Mouse (Mus musculus) gonadal fat pad, adult 2 months (tissue): ENCODE data around the gene Mgea5. TPM values are rescaled to one million over a fixed set of nuclear protein-coding genes. Genes with fewer than 3 reads are reported as not detected.

Source experiments
- DNase-seq: peaks from one replicate; pipeline ENCODE4 v3.0.0-alpha.2; 2012; ENCODE audit warnings: low read depth
- polyA plus RNA-seq: library from polyadenylated mRNA; depleted of rRNA; stranded (reverse); fragments of >200 nt; gene quantifications from 2 replicates; pipeline ENCODE4 v1.2.3, GENCODE M21; 2012; rRNA removed

Gene Mgea5
- polyA plus RNA-seq, 1 experiment = 26.2 TPM

DNA sequence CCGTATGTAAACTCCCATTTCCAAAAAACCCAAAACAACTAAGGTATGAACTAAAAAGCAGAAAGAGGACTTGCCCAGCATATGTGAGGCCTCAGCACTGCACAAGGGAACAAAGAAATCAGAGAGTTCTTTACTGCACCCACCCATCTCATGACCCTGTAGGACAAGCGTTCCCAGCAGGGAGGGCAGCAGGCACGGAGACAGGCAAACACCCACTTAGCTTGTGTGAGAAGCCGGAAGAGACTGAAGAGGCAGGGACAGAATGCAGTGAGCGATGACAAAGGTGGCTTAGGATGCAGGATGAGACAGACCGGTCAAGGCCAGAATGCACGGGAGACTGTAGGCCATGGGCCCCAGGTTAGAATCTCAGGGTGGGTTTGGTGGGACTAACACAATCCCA, 52.0 kb downstream of the Mgea5 start:
- DNase-seq = no peak

DNA sequence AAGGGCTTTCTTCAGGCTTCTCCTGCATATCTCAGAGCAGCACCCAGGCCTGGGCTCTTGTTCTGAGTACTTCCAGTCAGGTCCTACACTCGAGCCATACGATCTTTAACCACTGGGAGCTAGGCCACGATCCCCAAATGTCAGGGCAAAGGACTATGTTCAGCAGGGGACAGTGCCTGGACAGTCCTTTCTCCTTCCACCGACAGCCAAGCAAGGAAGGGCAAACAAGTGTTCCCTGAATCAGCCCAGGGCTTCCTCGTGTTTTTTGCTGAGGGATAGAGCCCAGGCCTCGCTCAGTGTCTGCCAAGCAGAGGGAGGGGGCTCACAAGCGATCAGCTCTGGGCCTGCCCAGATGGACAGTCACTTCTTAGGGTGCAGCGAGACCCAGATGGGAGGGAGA, 53.6 kb downstream of the Mgea5 start:
- DNase-seq = no peak

DNA sequence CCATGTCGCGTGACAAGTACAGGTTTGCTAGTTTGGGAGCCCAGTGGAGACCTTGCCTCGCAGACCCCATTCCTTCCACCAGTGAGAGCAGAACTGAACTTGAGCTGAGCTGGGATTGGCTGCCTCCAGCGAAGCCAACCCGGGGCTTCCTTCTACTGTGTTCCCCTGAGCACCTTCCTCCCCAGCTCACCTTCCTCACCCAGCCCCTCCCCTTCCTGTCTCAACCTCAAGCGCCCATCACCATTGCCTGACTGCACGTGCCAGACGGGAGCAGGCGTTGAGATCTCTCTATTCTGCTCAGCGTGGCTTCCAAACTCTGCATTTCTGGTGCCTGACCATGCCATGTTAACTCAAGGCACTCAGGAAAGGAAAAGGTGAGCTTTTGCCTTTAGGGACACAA, 56.4 kb downstream of the Mgea5 start:
- no peak for DNase-seq

DNA sequence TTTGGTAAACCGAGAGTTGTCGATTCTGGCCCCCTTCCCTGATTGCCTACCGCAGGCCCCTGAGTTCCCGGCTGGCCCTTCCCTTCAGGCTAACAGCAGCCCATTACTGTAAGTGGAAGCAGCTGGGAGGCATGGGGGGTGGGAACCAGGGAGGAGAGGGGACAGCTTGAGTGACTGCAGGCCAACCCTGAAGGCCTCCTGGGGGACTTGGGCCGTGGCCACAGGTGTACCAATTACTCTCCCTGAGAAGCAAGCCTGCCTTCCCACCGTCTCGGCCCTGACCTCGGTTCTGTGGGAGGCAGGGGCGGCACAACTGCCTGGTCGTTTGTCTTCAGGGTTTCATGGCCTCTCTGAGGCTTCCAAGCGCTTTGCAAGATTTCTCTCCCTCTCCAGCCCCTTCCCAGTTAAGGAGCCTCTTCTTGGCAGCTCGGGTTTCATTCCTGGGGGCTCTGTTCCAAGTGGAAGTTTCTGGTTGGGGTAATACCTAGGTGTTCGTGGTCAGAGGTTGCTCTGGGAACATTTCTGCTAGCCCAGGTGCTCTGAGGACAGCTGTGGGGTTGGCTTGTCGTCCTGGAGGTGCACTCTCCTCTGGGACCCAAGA, 57.9 kb downstream of the Mgea5 start:
- no peak for DNase-seq

DNA sequence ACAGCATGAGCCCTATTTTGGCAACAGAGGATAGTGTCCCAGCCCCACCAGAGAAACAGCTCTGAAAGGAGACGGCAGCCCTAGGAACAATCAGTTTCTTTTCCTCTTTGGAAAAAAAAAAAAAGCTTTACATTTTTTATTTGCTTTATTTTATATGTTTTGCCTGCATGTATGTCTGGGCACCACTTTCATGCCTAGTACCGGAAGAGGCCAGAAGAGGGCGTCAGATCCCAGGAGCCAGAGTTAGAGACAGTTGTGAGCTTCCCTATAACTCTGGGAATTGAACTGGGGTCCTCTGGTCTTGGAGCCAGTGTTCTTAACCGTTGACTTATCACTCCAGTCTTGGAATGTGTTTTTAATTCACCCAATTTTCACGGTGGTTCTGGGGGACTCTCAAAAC, 61.4 kb downstream of the Mgea5 start:
- no peak for DNase-seq

DNA sequence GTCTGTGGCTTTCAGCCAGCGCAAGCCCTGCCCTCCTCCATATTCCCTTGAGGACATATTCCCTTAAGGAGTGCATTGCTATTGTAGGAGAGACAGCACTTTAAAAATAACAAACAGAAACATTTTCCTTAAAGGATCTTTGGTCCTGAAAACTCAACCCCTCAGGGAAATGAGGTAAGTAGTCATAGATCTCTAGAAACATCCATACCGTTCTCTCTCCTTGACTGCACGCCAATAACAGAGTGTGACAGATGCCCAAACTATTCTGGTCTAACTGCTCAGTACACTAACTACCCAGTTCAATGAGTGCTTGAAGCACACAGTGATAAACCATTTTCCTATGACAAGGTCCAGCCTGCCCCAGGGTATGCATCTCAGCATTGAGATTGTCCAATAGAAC, 65.4 kb downstream of the Mgea5 start:
- no peak for DNase-seq

DNA sequence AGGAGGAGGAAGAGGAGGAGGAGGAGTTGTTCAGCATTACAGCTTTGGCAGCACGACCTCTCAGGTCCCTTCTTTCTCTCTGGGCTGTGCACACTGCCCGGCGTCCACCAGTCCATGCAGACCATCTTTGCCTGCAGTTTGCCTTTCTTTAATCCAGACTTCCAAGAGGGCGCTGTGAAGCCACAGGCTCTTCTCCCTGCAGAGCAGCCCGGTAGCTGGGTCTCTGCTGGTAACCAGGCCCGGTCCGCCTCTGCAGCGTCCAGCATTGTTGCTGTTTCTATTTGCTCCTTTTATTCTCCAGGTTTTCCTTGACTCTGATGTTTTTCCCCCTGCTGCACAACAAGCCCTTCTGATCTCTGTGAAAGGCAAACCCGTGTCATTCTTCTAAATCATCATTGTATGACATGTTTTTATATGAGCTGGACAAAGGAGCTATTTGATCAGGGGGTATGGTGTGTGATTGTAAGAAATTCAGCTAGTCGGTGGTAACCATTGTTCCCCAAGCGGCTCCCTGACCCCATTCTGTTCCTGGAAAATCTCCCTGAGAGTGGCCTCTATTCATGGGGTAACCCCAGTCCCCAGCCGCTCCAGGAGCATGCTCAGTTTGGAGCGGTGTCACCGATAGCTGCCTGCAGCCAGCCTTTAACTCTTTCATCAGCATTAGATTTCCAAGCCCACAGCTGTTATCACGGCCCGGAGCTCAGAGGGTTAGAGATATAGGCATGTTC, 66.0 kb downstream of the Mgea5 start:
- DNase-seq = no peak

DNA sequence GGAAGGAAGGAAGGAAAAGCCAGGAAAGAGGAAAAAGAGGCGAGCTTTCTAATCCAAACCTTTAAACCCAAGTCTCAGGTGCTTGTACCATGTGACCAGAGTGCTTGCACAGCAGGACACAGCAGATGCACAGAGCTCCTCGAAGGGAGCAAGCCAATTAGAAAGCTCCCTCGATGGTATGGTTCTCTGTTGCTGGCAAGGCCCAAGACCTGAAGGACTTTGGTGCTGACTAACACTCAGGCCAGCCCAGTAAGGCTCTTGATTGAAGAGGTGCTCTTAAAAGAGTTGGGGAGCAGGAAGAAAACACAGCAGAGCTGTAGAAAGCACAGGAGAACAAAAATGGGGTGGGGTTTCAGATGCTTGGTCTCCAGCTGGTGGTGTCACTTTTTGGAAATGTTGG, 74.9 kb downstream of the Mgea5 start:
- no peak for DNase-seq

Other genes with a start within 250 kb of the Mgea5 start
- 11.4 and 12.5 TPM in 2 replicates for gene Poll, start 223.3 kb downstream of the Mgea5 start, polyA plus RNA-seq
- gene Gm17018, start 223.2 kb downstream of the Mgea5 start, polyA plus RNA-seq = 9.4 and 10.0 TPM in 2 replicates
- gene Fbxw4, start 123.5 kb downstream of the Mgea5 start, polyA plus RNA-seq = 85.9 and 114 TPM in 2 replicates
- 0.18 and 0.19 TPM in 2 replicates for gene Fgf8, start 40.9 kb downstream of the Mgea5 start, polyA plus RNA-seq
- 46.8 and 53.0 TPM in 2 replicates for gene Npm3, start 34.2 kb downstream of the Mgea5 start, polyA plus RNA-seq
- gene Kcnip2, start 32.2 kb upstream of the Mgea5 start, polyA plus RNA-seq = 1.5 and 2.0 TPM in 2 replicates
- gene Armh3, start 214.7 kb upstream of the Mgea5 start, polyA plus RNA-seq = 11.1 and 12.3 TPM in 2 replicates
- 6.9 and 7.5 TPM in 2 replicates for gene Hps6, start 219.7 kb upstream of the Mgea5 start, polyA plus RNA-seq